Mouse (Mus musculus): ENCODE measurements around the gene Tmem121b. TPM values are rescaled to one million over a fixed set of nuclear protein-coding genes. Genes with fewer than 3 reads are reported as not detected.

Tmem121b gene
- total and polyA plus RNA-seq, 2 experiments from 2014 or later: 3.0 to 27.6 TPM

DNA sequence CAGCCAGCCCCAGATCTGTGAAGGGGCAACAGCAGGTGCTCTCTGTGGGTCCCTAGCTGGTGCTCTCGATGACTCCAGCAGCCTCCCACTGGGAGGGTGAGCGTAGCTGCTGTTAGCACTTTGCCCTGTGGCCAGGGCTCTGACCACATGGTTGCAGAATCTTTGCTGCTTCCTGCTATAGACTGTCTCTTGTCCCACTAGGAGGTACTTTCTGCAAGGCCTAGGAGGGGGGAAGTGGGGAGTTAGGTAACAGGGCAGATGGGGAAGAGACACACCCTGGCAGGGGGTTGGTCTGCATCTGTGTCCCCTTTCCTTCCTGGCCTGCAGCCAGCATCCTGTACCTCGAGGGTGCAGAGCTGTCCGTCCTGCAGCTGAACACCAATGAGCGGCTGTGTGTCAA, 20.2 kb downstream of the Tmem121b start:
- 32% methylated on average over 5 of the region's 5 CpGs for WGBS
- H3K9ac ChIP-seq: no peak overlapping the region
- H3K27me3 ChIP-seq (ENCODE audit: insufficient read depth, low read length): no peaks in the 10 kb centered on the region
- H3K4me3 ChIP-seq (ENCODE audit: low read depth, low read length): no peak overlapping the region
- H3K4me2 ChIP-seq (ENCODE audit: low read depth): no peak overlapping the region
- peaks cover 12% of the 10 kb centered on the region; the same call in 1 of the 2 replicates for H3K4me1 ChIP-seq (ENCODE audit: insufficient read depth)
- H3K36me3 ChIP-seq (ENCODE audit: insufficient read depth): no peaks in the 10 kb centered on the region
- no peak for TF ChIP-seq CTCF (IDR thresholded peaks at IDR 0.05; ENCODE audit: low read depth)
- ATAC-seq (no peak), DNase-seq (no peak)
- H3K9me3 ChIP-seq (ENCODE audit: low read length): no peaks in the 10 kb centered on the region
- H3K27ac ChIP-seq (ENCODE audit: low read depth, low read length): no peak overlapping the region

DNA sequence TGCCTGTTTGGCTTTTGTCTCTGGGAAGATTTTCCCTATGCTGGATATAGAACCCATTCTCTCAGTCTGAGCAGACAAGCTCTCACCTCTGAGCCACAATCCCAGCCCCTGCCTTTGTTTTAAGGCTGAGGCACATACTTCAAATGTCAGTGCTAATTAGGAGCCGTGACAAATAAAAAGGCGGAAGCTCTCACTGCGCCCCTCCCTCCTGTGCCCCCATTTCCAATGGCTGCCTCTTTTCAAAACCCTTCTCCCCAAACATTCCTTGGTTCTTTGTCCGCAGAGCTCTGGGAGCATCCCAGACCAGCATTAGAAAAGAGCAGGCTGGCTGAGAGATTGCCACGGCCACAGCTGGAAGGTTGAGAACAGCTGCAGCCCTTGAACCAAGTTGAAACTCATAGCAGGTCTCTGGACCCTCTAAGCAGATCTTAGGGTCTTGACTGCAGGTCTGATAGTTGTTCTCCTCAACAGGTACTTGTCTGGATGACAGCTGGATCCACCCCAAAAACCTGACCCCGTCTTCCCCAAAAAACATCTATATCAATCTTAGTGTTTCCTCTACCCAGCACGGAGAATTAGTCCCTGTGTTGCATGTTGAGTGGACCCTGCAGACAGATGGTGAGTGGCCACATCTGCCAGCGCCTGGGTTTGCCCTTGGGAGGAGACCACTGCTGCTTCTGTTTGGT, 21.0 kb downstream of the Tmem121b start:
- Histone ChIP-seq H3K4me1 (ENCODE audit: insufficient read depth) (peaks cover 12% of the 10 kb centered on the region; the same call in 1 of the 2 replicates), H3K27ac (ENCODE audit: low read depth, low read length) (peak overlapping the region; percentile 48), H3K4me2 (ENCODE audit: low read depth) (no peak overlapping the region), H3K9me3 (ENCODE audit: low read length) (no peaks in the 10 kb centered on the region), H3K36me3 (ENCODE audit: insufficient read depth) (no peaks in the 10 kb centered on the region), H3K9ac (no peak overlapping the region), H3K27me3 (ENCODE audit: insufficient read depth, low read length) (no peaks in the 10 kb centered on the region), H3K4me3 (ENCODE audit: low read depth, low read length) (no peak overlapping the region)
- peak; percentile 72 for ATAC-seq
- 17% methylated on average over 8 of the region's 8 CpGs for WGBS
- no peak for TF ChIP-seq CTCF (IDR thresholded peaks at IDR 0.05; ENCODE audit: low read depth)
- DNase-seq: no peak

DNA sequence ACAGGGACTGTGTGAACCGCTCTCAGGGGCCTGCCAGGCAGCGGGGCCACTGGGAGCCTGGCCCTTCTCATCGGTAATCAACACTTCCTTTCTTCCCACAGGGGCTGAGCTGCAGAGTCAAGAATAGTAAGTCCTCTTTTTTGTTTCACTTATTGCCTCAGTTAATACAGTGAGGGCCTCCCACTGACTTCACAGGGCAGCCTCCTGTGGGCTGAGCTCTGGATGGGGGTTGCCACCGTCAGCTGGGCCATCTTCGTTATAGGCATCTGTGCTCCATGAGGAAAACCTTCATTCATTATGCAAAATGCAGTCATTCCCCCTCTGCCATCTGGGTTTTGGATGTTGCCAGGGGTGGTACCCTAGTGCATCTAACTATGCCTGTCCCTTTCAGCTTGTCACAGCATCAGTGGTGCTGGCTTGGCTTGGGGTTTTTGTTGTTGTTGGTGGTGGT, 21.6 kb downstream of the Tmem121b start:
- no peak for TF ChIP-seq CTCF (IDR thresholded peaks at IDR 0.05; ENCODE audit: low read depth)
- H3K4me2 ChIP-seq (ENCODE audit: low read depth): no peak overlapping the region
- H3K9me3 ChIP-seq (ENCODE audit: low read length): no peaks in the 10 kb centered on the region
- peak; percentile 59 for DNase-seq
- H3K27me3 ChIP-seq (ENCODE audit: insufficient read depth, low read length): no peaks in the 10 kb centered on the region
- H3K36me3 ChIP-seq (ENCODE audit: insufficient read depth): no peaks in the 10 kb centered on the region
- 4% methylated on average over 5 of the region's 5 CpGs for WGBS
- peak; percentile 89 for ATAC-seq
- no peak overlapping the region for H3K4me3 ChIP-seq (ENCODE audit: low read depth, low read length)
- H3K9ac ChIP-seq: no peak overlapping the region
- peaks cover 12% of the 10 kb centered on the region; the same call in 1 of the 2 replicates for H3K4me1 ChIP-seq (ENCODE audit: insufficient read depth)
- H3K27ac ChIP-seq (ENCODE audit: low read depth, low read length): peak overlapping the region; percentile 48

DNA sequence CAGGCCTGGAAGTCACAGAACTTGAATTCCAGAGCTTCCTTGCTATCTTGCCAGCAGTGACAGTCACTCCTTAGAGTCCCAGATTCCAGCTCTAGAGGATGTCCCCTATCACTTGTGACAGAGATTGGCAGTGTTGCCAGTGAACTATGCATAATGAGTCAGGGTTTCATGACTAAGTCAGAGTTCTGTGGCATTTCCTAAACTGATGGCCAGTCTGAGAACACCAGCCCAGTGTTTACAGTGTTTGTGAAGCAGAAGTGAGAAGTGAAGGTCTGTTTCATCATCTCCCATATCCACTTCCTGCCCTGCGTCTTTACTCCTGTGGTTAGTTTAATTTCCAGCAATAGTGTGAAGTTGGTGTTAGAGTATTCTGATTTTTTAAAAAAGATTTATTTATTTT, 22.9 kb downstream of the Tmem121b start:
- no peak for TF ChIP-seq CTCF (IDR thresholded peaks at IDR 0.05; ENCODE audit: low read depth)
- 93% methylated on average over 1 of the region's 1 CpGs for WGBS
- no peak for DNase-seq

DNA sequence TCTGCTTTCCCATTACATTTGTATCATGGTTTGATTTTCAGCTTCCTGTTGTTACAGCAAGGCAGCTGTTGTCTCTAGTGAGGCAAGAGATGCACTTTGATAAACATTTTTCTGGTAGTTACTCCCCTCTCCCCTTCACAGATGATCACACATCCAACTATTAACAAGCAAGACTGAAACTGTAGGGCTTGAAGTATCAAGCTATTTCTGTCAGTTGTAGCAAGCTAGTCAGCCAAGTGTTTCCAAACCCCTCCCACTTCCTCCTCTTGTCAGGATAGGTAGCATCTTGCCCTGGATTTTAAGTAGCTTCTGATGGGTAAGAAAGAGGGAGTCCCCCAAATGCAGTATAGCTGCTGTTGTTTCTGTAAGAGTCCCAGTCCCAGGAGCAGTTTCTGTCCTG, 23.8 kb downstream of the Tmem121b start:
- no peak for DNase-seq
- Histone ChIP-seq H3K27ac (ENCODE audit: low read depth, low read length) (no peak overlapping the region), H3K9me3 (ENCODE audit: low read length) (no peaks in the 10 kb centered on the region), H3K4me2 (ENCODE audit: low read depth) (no peak overlapping the region), H3K4me3 (ENCODE audit: low read depth, low read length) (no peak overlapping the region), H3K9ac (no peak overlapping the region), H3K36me3 (ENCODE audit: insufficient read depth) (no peaks in the 10 kb centered on the region), H3K27me3 (ENCODE audit: insufficient read depth, low read length) (no peaks in the 10 kb centered on the region), H3K4me1 (ENCODE audit: insufficient read depth) (peaks cover 12% of the 10 kb centered on the region; the same call in 1 of the 2 replicates)
- no peak for TF ChIP-seq CTCF (IDR thresholded peaks at IDR 0.05; ENCODE audit: low read depth)
- ATAC-seq: no peak

More for the DNA sequence above, 22.9 kb downstream of the Tmem121b start:
- Histone ChIP-seq H3K4me3 (ENCODE audit: low read depth, low read length) (no peak overlapping the region), H3K27ac (ENCODE audit: low read depth, low read length) (no peak overlapping the region), H3K9me3 (ENCODE audit: low read length) (no peaks in the 10 kb centered on the region), H3K27me3 (ENCODE audit: insufficient read depth, low read length) (no peaks in the 10 kb centered on the region), H3K4me2 (ENCODE audit: low read depth) (no peak overlapping the region), H3K9ac (no peak overlapping the region), H3K36me3 (ENCODE audit: insufficient read depth) (no peaks in the 10 kb centered on the region), H3K4me1 (ENCODE audit: insufficient read depth) (peaks cover 12% of the 10 kb centered on the region; the same call in 1 of the 2 replicates)
- ATAC-seq: no peak

DNA sequence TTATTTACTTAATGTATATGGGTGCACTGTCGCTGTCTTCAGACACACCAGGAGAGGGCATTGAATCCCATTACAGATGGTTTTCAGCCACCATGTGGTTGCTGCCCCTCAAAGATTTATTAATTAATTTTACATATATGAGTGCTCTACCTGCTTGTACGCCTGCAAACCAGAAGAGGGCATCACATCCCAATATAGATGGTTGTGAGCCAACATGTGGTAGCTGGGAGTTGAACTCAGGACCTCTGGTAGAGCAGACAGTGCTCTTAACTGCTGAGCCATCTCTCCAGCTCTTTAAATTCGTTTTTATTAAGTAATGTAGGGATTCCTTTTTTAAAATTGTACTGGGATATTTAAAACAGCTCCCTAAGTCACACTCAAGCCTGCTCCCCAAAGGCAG, 24.3 kb downstream of the Tmem121b start:
- Histone ChIP-seq H3K4me3 (ENCODE audit: low read depth, low read length) (no peak overlapping the region), H3K9me3 (ENCODE audit: low read length) (no peaks in the 10 kb centered on the region), H3K27ac (ENCODE audit: low read depth, low read length) (no peak overlapping the region), H3K4me1 (ENCODE audit: insufficient read depth) (peaks cover 12% of the 10 kb centered on the region; the same call in 1 of the 2 replicates), H3K27me3 (ENCODE audit: insufficient read depth, low read length) (0 out of 2 replicates have a peak, but pooled peaks cover 3% of the 10 kb centered on the region), H3K4me2 (ENCODE audit: low read depth) (no peak overlapping the region), H3K36me3 (ENCODE audit: insufficient read depth) (no peaks in the 10 kb centered on the region), H3K9ac (no peak overlapping the region)
- 73% methylated on average over 3 of the region's 3 CpGs for WGBS
- TF ChIP-seq CTCF (IDR thresholded peaks at IDR 0.05; ENCODE audit: low read depth): no peak
- DNase-seq (no peak), ATAC-seq (no peak)

DNA sequence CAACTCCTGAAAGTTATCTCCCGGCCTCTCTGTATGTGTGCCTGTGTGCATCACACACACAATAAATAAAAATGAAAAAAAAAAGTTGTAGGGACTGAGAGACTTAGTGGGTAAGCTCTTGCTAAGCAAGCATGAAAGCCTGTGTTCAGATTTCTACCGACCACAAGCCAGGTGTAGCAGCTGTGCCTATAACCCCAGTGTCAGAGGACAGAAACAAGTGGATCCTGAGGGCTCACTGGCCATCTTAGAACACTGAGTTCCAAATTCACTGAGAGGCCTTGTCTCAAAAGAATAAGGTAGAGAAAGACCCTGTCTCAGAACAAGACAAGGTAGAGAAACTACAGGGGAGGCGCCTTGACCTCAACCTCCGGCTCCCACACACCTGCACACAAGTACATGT, 25.3 kb downstream of the Tmem121b start:
- 91% methylated on average over 4 of the region's 4 CpGs for WGBS

More for the DNA sequence above, 25.3 kb downstream of the Tmem121b start:
- Histone ChIP-seq H3K9ac (no peak overlapping the region), H3K4me2 (ENCODE audit: low read depth) (no peak overlapping the region), H3K36me3 (ENCODE audit: insufficient read depth) (no peaks in the 10 kb centered on the region), H3K4me1 (ENCODE audit: insufficient read depth) (peaks cover 12% of the 10 kb centered on the region; the same call in 1 of the 2 replicates), H3K27me3 (ENCODE audit: insufficient read depth, low read length) (peaks cover 8% of the 10 kb centered on the region; the same call in 1 of the 2 replicates), H3K9me3 (ENCODE audit: low read length) (no peaks in the 10 kb centered on the region), H3K27ac (ENCODE audit: low read depth, low read length) (no peak overlapping the region), H3K4me3 (ENCODE audit: low read depth, low read length) (no peak overlapping the region)
- ATAC-seq (no peak), DNase-seq (no peak)
- no peak for TF ChIP-seq CTCF (IDR thresholded peaks at IDR 0.05; ENCODE audit: low read depth)
